Mouse (Mus musculus): ENCODE results near the gene Ccl2.

Ccl2 gene

GRCm38 (mm10) chr11:82035857-82036256 is 486 bp downstream of the Ccl2 start:
- no peak for DNase-seq (ENCODE audit: low spot score)

GRCm38 (mm10) chr11:82038535-82038934 is 3.2 kb downstream of the Ccl2 start, which contains the start of gene Gm17268:
TSS of gene Gm17268 (minus strand) at chr11:82038562.
- DNase-seq (ENCODE audit: low spot score): no peak

- DNase-seq (ENCODE audit: low spot score): no peak
Observed at GRCm38 (mm10) chr11:82039132-82039660, 3.8 kb downstream of the Ccl2 start.

- DNase-seq (ENCODE audit: low spot score): no peak
Observed at GRCm38 (mm10) chr11:82041671-82042080, 6.3 kb downstream of the Ccl2 start.

- DNase-seq (ENCODE audit: low spot score): no peak
Observed at GRCm38 (mm10) chr11:82045471-82045870, 10.1 kb downstream of the Ccl2 start, which contains the start of gene Ccl7. TSS of gene Ccl7 (plus strand) at chr11:82045712.

- no peak for DNase-seq (ENCODE audit: low spot score)
Observed at GRCm38 (mm10) chr11:82047746-82048415, 12.5 kb downstream of the Ccl2 start.

GRCm38 (mm10) chr11:82053849-82054248 is 18.5 kb downstream of the Ccl2 start:
- DNase-seq (ENCODE audit: low spot score): no peak

GRCm38 (mm10) chr11:82057646-82058045 is 22.3 kb downstream of the Ccl2 start, which contains the start of gene Ccl11:
TSS of gene Ccl11 (plus strand) at chr11:82057823.
- no peak for DNase-seq (ENCODE audit: low spot score)

- no peak for DNase-seq (ENCODE audit: low spot score)
Observed at GRCm38 (mm10) chr11:82062226-82062625, 26.9 kb downstream of the Ccl2 start.

GRCm38 (mm10) chr11:82063454-82063853 is 28.1 kb downstream of the Ccl2 start:
- DNase-seq (ENCODE audit: low spot score): no peak

- DNase-seq (ENCODE audit: low spot score): no peak
Observed at GRCm38 (mm10) chr11:82066953-82067571, 31.7 kb downstream of the Ccl2 start.

- DNase-seq (ENCODE audit: low spot score): no peak
Observed at GRCm38 (mm10) chr11:82071076-82071475, 35.7 kb downstream of the Ccl2 start.

GRCm38 (mm10) chr11:82072374-82072773 is 37.0 kb downstream of the Ccl2 start:
- no peak for DNase-seq (ENCODE audit: low spot score)

GRCm38 (mm10) chr11:82072984-82073383 is 37.6 kb downstream of the Ccl2 start:
- DNase-seq (ENCODE audit: low spot score): no peak

GRCm38 (mm10) chr11:82073686-82074085 is 38.3 kb downstream of the Ccl2 start:
- no peak for DNase-seq (ENCODE audit: low spot score)

- no peak for DNase-seq (ENCODE audit: low spot score)
Observed at GRCm38 (mm10) chr11:82077031-82077430, 41.7 kb downstream of the Ccl2 start.

- DNase-seq (ENCODE audit: low spot score): no peak
Observed at GRCm38 (mm10) chr11:82078136-82078730, 42.9 kb downstream of the Ccl2 start.

- DNase-seq (ENCODE audit: low spot score): no peak
Observed at GRCm38 (mm10) chr11:82080865-82081264, 45.5 kb downstream of the Ccl2 start.

- no peak for DNase-seq (ENCODE audit: low spot score)
Observed at GRCm38 (mm10) chr11:82084360-82084759, 49.0 kb downstream of the Ccl2 start.

Data from left cerebral cortex, adult 11 months (tissue).